Mouse (Mus musculus): Measurements from ENCODE around the gene 2410004P03Rik. TPM values are rescaled to one million over a fixed set of nuclear protein-coding genes. Genes with fewer than 3 reads are reported as not detected.

The 2410004P03Rik gene
- polyA plus RNA-seq, 1 experiment from 2014 or later, result 1.3 TPM

GRCm38 (mm10) chr12:17015711-17016110 lies 4.2 kb upstream of the 2410004P03Rik start:
- ATAC-seq, result no peak
- Histone ChIP-seq H3K27me3 (peaks cover 3% of the 10 kb centered on the region; the same call in 1 of the 2 replicates), H3K4me2 (no peak overlapping the region), H3K9me3 (replicated peaks) (no peaks in the 10 kb centered on the region), H3K36me3 (ENCODE audit: poor library complexity, severe bottlenecking) (no peaks in the 10 kb centered on the region), H3K4me3 (no peak overlapping the region), H3K4me1 (peaks cover 6% of the 10 kb centered on the region; the same call in 1 of the 2 replicates), H3K9ac (no peak overlapping the region), H3K27ac (no peak overlapping the region)
- 84% methylated on average over 2 of the region's 2 CpGs for WGBS

DNA sequence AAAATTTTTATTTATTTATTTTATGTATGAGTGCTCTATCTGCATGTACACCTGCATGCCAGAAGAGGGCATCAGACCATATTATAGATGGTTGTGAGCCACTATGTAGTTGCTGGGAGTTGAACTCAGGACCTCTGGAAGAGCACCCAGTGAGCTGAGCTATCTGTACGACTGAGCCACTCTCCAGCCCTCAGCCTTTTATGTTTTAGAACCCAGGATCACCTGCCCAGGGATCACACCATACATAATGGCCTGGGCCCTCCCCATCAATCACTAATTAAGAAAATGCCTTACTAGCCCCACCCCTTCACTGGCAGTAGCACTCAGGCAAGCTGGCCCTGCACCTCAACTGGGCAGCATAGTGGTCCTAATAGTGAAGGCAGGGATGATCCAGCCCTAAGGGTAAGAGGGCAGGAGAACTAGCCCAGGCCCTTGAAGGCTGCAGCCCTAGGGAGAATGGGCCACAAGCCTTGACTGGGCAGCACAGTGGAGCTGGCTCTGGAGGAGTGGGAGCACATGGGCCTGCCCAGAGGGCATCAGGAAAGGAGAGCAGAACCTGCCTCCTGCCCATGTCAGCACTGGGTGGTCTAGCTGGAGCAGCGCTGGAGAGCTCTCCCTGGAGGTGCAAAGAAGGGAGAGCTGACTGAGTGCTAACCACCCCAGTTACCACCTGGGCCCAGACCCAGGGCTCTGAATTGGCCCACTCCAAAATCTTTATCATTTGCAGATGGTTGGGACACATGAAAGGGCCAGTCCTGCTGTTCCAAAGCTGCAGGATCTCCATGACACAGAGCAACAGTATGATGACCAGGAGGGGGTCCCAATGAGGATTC lies 756 bp upstream of the 2410004P03Rik start:
- no peak overlapping the region for H3K4me3 ChIP-seq
- peaks cover 6% of the 10 kb centered on the region; the same call in 1 of the 2 replicates for H3K4me1 ChIP-seq
- no peak overlapping the region for H3K27ac ChIP-seq
- H3K27me3 ChIP-seq, result peaks cover 3% of the 10 kb centered on the region; the same call in 1 of the 2 replicates
- no peak overlapping the region for H3K4me2 ChIP-seq
- no peaks in the 10 kb centered on the region; the same call in 1 of the 2 replicates for H3K9me3 ChIP-seq (replicated peaks)
- peak; percentile 59 for ATAC-seq
- WGBS, result 80% methylated on average over 2 of the region's 2 CpGs
- H3K36me3 ChIP-seq (ENCODE audit: poor library complexity, severe bottlenecking), result no peaks in the 10 kb centered on the region
- H3K9ac ChIP-seq, result no peak overlapping the region

- no peak for ATAC-seq
- peaks cover 3% of the 10 kb centered on the region; the same call in 1 of the 2 replicates for H3K27me3 ChIP-seq
- WGBS, result 96% methylated on average over 6 of the region's 6 CpGs
- no peak overlapping the region for H3K4me2 ChIP-seq
- no peak overlapping the region for H3K4me3 ChIP-seq
- no peaks in the 10 kb centered on the region; the same call in 1 of the 2 replicates for H3K9me3 ChIP-seq (replicated peaks)
- H3K4me1 ChIP-seq, result peaks cover 6% of the 10 kb centered on the region; the same call in 1 of the 2 replicates
- no peaks in the 10 kb centered on the region for H3K36me3 ChIP-seq (ENCODE audit: poor library complexity, severe bottlenecking)
- H3K27ac ChIP-seq, result no peak overlapping the region
- no peak overlapping the region for H3K9ac ChIP-seq
Measured at GRCm38 (mm10) chr12:17009466-17009865, 2.1 kb downstream of the 2410004P03Rik start.

- Histone ChIP-seq H3K27me3 (peaks cover 47% of the 10 kb centered on the region), H3K4me3 (no peak overlapping the region), H3K4me2 (no peak overlapping the region), H3K9me3 (replicated peaks) (no peaks in the 10 kb centered on the region), H3K27ac (no peak overlapping the region), H3K9ac (no peak overlapping the region), H3K4me1 (peaks cover 14% of the 10 kb centered on the region), H3K36me3 (ENCODE audit: poor library complexity, severe bottlenecking) (no peaks in the 10 kb centered on the region)
- 33% methylated on average over 4 of the region's 4 CpGs for WGBS
- ATAC-seq, result no peak
Measured at GRCm38 (mm10) chr12:17001211-17001610, 10.3 kb downstream of the 2410004P03Rik start.

GRCm38 (mm10) chr12:17000628-17001027 lies 10.9 kb downstream of the 2410004P03Rik start:
- no peaks in the 10 kb centered on the region for H3K9me3 ChIP-seq (replicated peaks)
- whole genome bisulfite sequencing, result 50% methylated on average over 6 of the region's 6 CpGs
- no peaks in the 10 kb centered on the region for H3K36me3 ChIP-seq (ENCODE audit: poor library complexity, severe bottlenecking)
- peaks cover 47% of the 10 kb centered on the region for H3K27me3 ChIP-seq
- no peak for ATAC-seq
- H3K9ac ChIP-seq, result no peak overlapping the region
- H3K4me3 ChIP-seq, result no peak overlapping the region
- H3K4me1 ChIP-seq, result peaks cover 14% of the 10 kb centered on the region
- H3K27ac ChIP-seq, result no peak overlapping the region
- no peak overlapping the region for H3K4me2 ChIP-seq

DNA sequence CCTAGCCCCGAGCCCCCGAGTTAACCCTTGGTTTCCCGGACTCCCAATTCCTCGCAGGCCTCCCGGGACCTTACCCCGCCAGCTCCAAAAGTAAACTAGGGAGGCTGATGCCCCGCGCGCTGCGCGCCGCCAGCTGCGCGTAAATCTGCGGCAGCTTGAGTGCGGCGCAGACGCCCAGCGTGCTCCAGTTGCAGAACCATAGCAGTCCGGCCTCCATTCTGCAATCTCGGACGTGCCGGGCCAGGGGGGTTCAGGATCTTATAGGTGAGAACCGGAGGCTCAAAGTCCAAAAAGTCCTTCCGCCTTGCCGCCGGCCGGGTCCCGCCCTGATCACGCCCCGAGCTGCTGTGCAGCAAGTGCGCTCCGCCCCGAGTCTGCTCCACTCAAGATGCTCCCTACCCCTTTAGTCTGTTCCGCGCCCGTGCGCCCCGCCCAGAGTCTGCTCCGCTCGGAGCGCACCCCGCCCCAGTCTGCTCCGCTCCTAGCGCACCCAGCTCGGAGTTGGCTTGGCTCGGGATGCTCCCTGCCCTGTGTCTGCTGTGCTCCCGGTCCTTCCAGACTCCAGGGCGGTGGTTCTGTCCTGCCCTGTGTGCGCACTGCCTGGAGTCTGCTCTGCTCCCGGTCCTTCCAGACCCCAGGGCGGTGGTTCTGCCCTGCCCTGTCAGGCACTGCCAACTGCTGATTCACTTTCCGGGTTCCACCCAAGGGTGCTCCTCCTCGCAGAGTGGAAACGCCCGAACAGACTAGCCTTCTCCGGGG lies 11.6 kb downstream of the 2410004P03Rik start, which contains the start of gene Pqlc3:
Gene Pqlc3 (minus strand): TSS at position 670 of the 759 bp plus-strand sequence.
- H3K9ac ChIP-seq, result peak within 1 kb of the TSS; percentile 58
- 1% methylated on average over 55 of the region's 57 CpGs for WGBS
- peak within 1 kb of the TSS; percentile 86 for H3K4me2 ChIP-seq
- H3K36me3 ChIP-seq (ENCODE audit: poor library complexity, severe bottlenecking), result no peaks in the 10 kb centered on the region
- ATAC-seq, result peak; percentile 90
- H3K9me3 ChIP-seq (replicated peaks), result no peaks in the 10 kb centered on the region
- H3K27me3 ChIP-seq, result peaks cover 47% of the 10 kb centered on the region
- H3K4me3 ChIP-seq, result peak within 1 kb of the TSS; percentile 48
- H3K27ac ChIP-seq, result no peak within 1 kb of the TSS
- peaks cover 14% of the 10 kb centered on the region for H3K4me1 ChIP-seq

DNA sequence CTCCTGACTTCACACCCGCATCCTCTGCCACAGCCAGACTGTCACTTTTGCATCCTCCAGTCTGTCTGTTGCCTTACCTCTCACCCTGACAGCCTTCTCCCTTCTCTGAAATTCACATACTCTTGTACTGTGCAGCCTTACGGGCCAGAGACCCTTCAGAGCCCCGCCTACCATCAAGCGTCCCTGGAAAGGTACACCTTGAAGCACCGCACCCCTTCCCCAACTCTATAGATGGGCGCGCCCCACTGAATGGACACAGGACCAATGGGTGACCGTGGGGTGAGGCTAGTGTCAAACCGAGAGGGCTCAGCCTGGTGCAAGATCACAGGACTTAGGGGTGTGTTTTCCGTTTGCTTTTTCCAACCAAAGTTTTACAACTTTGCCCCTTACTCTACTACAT lies 12.4 kb downstream of the 2410004P03Rik start:
- Histone ChIP-seq H3K27me3 (peaks cover 47% of the 10 kb centered on the region), H3K9ac (no peak overlapping the region), H3K9me3 (replicated peaks) (no peaks in the 10 kb centered on the region), H3K36me3 (ENCODE audit: poor library complexity, severe bottlenecking) (no peaks in the 10 kb centered on the region), H3K4me2 (peak overlapping the region; percentile 86), H3K27ac (no peak overlapping the region), H3K4me3 (peak overlapping the region; percentile 48), H3K4me1 (peaks cover 14% of the 10 kb centered on the region)
- WGBS, result 6% methylated on average over 10 of the region's 10 CpGs
- ATAC-seq, result no peak

GRCm38 (mm10) chr12:16996886-16997462 lies 14.6 kb downstream of the 2410004P03Rik start:
- no peaks in the 10 kb centered on the region for H3K36me3 ChIP-seq (ENCODE audit: poor library complexity, severe bottlenecking)
- peaks cover 45% of the 10 kb centered on the region for H3K27me3 ChIP-seq
- H3K4me2 ChIP-seq, result no peak overlapping the region
- no peaks in the 10 kb centered on the region for H3K9me3 ChIP-seq (replicated peaks)
- H3K27ac ChIP-seq, result no peak overlapping the region
- H3K4me3 ChIP-seq, result no peak overlapping the region
- H3K9ac ChIP-seq, result no peak overlapping the region
- no peak for ATAC-seq
- peaks cover 14% of the 10 kb centered on the region for H3K4me1 ChIP-seq
- 92% methylated on average over 5 of the region's 5 CpGs for WGBS

DNA sequence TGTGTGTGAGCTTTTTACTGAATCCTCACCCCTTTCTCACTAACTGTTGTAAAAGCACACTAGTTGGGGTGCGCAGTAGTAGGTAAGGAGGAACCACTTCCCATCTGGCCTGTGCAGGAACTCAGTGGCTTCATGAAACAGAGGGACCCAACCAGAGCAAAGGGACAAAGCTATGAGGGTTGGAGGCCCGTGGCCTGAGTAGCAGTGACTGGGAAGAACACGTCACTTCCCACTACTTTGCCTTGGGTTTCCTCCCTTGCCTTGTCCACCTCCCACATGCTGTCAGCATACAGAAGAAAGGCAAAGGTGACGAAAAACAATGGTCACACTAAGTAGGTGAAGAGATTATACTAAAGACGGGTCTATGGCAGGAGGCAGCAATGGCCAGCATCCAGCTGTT lies 15.2 kb downstream of the 2410004P03Rik start:
- no peak overlapping the region for H3K9ac ChIP-seq
- ATAC-seq, result no peak
- H3K36me3 ChIP-seq (ENCODE audit: poor library complexity, severe bottlenecking), result no peaks in the 10 kb centered on the region
- no peak overlapping the region for H3K27ac ChIP-seq
- no peak overlapping the region for H3K4me2 ChIP-seq
- peaks cover 38% of the 10 kb centered on the region for H3K27me3 ChIP-seq
- no peaks in the 10 kb centered on the region for H3K9me3 ChIP-seq (replicated peaks)
- H3K4me1 ChIP-seq, result peaks cover 14% of the 10 kb centered on the region
- WGBS, result 86% methylated on average over 5 of the region's 5 CpGs
- no peak overlapping the region for H3K4me3 ChIP-seq

DNA sequence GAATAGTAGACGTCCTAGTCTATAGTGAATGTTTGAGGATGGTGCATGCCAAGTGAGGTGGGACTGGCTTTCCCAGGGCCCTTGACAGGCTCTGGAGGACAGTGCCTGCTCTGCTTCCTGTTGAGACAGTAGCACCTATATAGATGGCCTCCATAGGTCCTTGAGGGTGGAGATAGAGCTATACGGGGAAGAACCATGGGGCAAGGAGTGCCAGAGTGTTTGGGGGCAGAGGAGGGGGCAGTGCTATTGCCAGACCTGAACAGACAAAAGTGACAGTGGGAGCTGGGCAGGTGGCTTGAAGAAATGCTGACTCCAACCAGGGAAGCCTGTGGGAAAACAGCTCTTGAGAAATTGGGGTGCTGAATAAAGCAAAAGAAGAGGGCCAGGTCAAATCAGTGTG lies 17.2 kb downstream of the 2410004P03Rik start:
- Histone ChIP-seq H3K4me3 (no peak overlapping the region), H3K4me1 (peaks cover 5% of the 10 kb centered on the region), H3K27ac (no peak overlapping the region), H3K27me3 (peaks cover 20% of the 10 kb centered on the region), H3K9me3 (replicated peaks) (no peaks in the 10 kb centered on the region), H3K36me3 (ENCODE audit: poor library complexity, severe bottlenecking) (no peaks in the 10 kb centered on the region), H3K4me2 (no peak overlapping the region), H3K9ac (no peak overlapping the region)
- no peak for ATAC-seq
- 90% methylated on average over 2 of the region's 2 CpGs for WGBS

DNA sequence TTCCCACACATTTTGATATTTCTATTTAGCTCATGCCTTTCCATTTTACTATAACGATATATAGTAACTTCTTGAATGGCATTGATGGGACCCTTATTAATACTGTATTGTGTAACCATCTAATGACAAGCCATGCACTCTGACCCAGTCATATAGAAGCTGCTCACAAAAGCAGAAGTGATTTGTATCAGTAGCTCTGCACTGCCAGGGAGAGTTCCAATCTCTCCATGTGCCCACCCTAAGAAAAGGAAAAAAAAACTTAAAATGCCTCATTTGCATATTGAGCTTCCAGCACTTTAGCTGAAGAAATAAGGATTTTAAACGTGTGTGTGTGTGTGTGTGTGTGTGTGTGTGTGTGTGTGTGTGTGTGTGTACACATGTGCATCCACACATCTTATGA lies 19.2 kb downstream of the 2410004P03Rik start:
- H3K27me3 ChIP-seq, result peaks cover under 1% of the 10 kb centered on the region; the same call in 1 of the 2 replicates
- 0 out of 2 replicates have a peak, but pooled peaks cover 3% of the 10 kb centered on the region for H3K36me3 ChIP-seq (ENCODE audit: poor library complexity, severe bottlenecking)
- 90% methylated on average over 2 of the region's 2 CpGs for WGBS
- no peak overlapping the region for H3K9ac ChIP-seq
- H3K9me3 ChIP-seq (replicated peaks), result no peaks in the 10 kb centered on the region
- no peak overlapping the region for H3K27ac ChIP-seq
- H3K4me2 ChIP-seq, result no peak overlapping the region
- H3K4me1 ChIP-seq, result no peaks in the 10 kb centered on the region
- ATAC-seq, result no peak
- H3K4me3 ChIP-seq, result no peak overlapping the region

DNA sequence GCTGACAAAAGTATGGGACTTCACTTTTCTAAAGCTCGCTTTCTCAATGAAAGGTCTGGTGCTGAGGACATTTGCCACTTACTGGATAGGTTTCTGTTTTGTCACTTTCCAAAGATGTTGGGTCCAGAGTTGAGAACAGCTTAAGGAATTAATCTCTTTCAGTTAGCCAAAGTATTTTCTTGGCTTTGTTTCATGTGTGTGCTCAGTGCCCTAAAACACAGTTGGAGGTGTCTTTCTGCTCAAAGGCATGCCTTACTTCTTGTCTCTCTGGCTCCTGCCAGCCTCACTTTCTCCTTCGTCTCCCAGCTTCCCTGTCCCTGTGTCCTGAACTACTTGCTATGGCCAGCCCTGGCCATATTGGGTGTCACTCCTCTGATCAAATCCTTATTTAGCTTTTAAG lies 20.2 kb downstream of the 2410004P03Rik start:
- no peaks in the 10 kb centered on the region for H3K9me3 ChIP-seq (replicated peaks)
- H3K27ac ChIP-seq, result no peak overlapping the region
- H3K27me3 ChIP-seq, result no peaks in the 10 kb centered on the region
- H3K9ac ChIP-seq, result no peak overlapping the region
- no peaks in the 10 kb centered on the region for H3K4me1 ChIP-seq
- WGBS, result 64% methylated on average over 2 of the region's 2 CpGs
- H3K36me3 ChIP-seq (ENCODE audit: poor library complexity, severe bottlenecking), result 0 out of 2 replicates have a peak, but pooled peaks cover 3% of the 10 kb centered on the region
- no peak for ATAC-seq
- H3K4me3 ChIP-seq, result no peak overlapping the region
- H3K4me2 ChIP-seq, result no peak overlapping the region
